Mouse (Mus musculus) B cell, adult 62 days (primary cell): ENCODE results near the gene Samd11. TPM values are rescaled to one million over a fixed set of nuclear protein-coding genes. Genes with fewer than 3 reads are reported as not detected.

Experiments used
- total RNA-seq: library from RNA; stranded (reverse); gene quantifications from 4 replicates; pipeline ENCODE4 v1.2.4, GENCODE M21; 2023

The Samd11 gene
- 7.5 to 12.3 TPM (median 10.3 TPM) in 4 replicates for total RNA-seq

DNA sequence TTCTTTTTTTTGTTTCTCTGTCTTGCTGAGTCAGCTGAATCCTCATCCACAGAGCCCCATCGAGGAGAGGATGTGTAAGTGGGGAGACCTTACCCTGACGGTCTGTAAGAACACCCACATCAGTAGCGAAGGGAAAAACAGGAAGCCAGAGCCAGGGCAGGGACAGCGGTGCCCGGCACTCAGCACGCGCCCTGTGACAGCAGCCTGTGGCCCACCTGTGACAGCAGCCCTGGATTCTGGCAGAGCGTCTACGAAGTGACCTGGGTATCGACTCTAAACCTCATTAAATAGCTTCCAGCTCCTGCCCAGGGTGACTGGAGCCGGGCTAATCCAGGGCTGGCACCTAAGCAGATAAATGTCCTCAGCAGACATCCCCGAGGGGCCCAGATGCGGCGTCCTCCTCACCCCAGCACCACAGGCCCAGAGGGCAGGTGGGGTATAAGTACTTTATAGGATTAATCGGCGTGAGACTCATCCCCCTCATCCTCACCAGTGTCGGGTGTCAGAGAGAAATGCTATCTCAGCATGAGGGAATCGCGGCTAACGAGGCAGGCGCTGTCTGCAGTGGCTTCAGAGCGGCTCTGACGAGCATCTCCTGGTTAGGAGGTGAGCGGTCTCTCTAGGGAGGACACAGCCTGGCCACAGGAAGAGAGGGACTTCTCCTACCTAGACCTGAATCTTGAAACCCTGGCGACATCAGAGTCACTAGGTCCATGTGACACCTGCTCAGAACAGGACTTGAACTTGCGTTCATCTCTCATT is at the start of gene Samd11:
Gene Samd11, minus strand, starts transcription at position 580 of the 762 bp plus-strand sequence.

GRCm38 (mm10) chr4:156235808-156236533 is 19.5 kb downstream of the Samd11 start, which contains the start of gene Noc2l:
Noc2l (plus strand) TSS chr4:156236010.

GRCm38 (mm10) chr4:156234701-156235213 is 20.7 kb downstream of the Samd11 start, which contains the start of gene Plekhn1:
Plekhn1 (minus strand) TSS chr4:156234857.

GRCm38 (mm10) chr4:156215649-156216048 is 39.8 kb downstream of the Samd11 start, which contains the start of gene Perm1:
Perm1 (plus strand) TSS chr4:156215868.

DNA sequence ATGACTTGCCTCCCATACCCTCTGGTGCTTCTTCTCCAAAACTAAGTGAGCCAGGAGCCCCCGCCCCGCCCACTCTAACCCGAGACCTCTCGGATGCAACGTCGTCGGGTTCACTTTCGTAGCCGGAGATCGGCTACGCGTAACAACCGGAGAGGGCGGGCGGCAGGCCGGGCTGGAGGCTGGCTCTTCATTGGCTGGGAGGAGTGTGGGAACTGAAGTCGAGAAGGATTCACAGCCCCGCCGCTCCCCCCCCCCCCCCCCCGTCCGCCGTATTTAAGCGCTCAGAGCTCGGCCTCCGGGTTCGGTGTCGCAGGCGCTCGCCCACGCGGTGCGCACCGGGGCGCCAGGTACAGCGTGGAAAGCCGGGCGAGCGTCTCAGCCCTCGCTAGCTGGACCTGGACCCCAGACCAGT is 52.5 kb downstream of the Samd11 start, which contains the start of gene AW011738:
Gene AW011738, plus strand, starts transcription at position 304 of the 412 bp plus-strand sequence.

DNA sequence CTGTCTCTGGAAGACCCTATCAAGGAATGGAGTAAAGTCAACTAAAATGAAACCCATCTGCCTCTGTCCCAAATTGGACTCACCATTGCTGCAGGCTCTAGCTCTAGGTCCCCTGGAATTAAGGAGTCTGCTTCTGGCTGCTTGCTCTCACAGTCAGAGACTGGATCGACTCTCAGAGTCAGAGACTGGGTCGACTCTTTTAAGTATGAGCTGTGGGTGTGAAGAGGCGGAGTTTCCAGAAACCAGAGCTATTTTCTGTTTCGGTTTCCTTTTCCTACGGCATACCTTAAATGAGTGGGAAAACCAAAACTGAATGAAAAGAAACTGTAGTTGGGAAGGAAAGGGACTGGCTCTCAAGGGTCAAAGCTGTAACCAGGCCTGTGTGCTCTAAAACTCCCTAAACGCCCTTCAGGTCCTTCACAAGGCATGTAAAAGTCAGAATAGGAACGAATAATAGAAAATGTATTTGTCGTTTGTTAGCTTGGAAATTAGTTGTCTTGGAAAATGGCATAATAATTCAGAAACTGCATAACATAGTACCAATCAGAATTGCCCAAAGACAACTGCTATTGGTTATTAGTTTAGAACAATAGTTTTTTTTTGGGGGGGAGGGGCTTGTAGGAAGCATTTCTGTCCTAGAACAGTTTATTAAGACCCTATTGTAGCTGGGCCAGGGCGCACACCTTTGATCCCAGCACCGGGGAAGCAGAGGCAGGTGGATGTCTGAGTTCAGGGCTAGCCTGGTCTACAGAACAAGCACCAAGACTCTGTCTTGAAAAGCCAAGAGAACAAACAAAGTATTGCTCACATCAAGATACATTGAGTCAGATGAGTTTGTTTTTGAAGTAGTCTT is 54.6 kb downstream of the Samd11 start, which contains the start of gene Isg15:
Gene Isg15, minus strand, starts transcription at position 196 of the 853 bp plus-strand sequence.

DNA sequence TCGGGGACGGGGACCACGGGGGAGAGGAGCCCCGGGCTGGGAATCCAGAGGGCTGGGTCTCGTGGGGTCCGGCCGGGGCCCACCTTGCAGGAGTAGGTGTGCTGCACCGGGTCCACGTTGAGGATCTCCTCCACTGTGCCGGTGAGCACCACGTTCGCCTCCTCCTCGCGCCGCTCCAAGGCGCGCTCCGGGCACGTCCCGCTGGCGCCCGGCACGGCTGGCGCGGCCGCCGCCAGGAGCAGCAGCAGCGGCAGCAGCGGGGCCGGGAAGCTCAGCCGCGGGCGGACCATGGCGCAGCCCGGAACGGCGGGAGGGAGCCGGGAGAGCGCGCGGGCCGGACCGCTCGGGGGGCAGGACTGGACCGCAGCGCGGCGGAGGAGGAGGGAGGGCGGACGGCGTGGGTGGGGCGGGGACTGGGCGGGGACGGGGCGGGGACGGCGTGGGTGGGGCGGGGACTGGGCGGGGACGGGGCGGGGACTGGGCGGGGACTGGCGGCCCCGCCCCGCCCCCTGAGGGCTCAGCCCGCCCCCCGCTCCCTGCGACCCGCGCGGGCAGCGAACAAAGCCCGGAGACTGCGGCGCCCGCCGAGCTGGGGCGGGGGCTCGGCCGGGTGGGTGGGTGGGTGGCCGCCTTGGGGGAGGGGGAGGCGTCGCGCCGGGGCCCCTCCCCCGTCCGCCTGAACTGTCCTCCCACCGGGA is 58.2 kb downstream of the Samd11 start, which contains the start of gene Agrn:
Gene Agrn, minus strand, starts transcription at position 358 of the 698 bp plus-strand sequence.

Other genes with a start within 250 kb of the Samd11 start
- 7.1 to 10.8 TPM (median 9.4 TPM) in 4 replicates for gene Tnfrsf4, start 241.8 kb downstream of the Samd11 start, total RNA-seq
- 11.4 to 20.8 TPM (median 16.6 TPM) in 4 replicates for gene Tnfrsf18, start 229.5 kb downstream of the Samd11 start, total RNA-seq
- gene Ttll10, start 196.2 kb downstream of the Samd11 start, total RNA-seq: not detected in 4 replicates
- 52.8 to 58.1 TPM (median 55.8 TPM) in 4 replicates for gene 9430015G10Rik, start 145.7 kb downstream of the Samd11 start, total RNA-seq
- 0.45 to 1.2 TPM (median 0.82 TPM) in 4 replicates for gene Rnf223, start 125.1 kb downstream of the Samd11 start, total RNA-seq
- 2.0 to 4.2 TPM (median 3.2 TPM) in 4 replicates for gene Agrn, start 58.2 kb downstream of the Samd11 start, total RNA-seq
- gene Isg15, start 54.8 kb downstream of the Samd11 start, total RNA-seq: 4.2 to 9.6 TPM (median 6.1 TPM) in 4 replicates
- gene AW011738, start 52.4 kb downstream of the Samd11 start, total RNA-seq: 10.1 to 11.5 TPM (median 10.2 TPM) in 4 replicates
- 0.18 to 0.24 TPM (median 0.21 TPM) in 4 replicates for gene Perm1, start 39.8 kb downstream of the Samd11 start, total RNA-seq
- 37.6 to 41.1 TPM (median 38.6 TPM) in 4 replicates for gene Plekhn1, start 20.8 kb downstream of the Samd11 start, total RNA-seq
- 94.5 to 98.7 TPM (median 97.8 TPM) in 4 replicates for gene Noc2l, start 19.6 kb downstream of the Samd11 start, total RNA-seq
- not detected in 4 replicates for gene Vmn2r-ps159, start 75.4 kb upstream of the Samd11 start, total RNA-seq